Mouse (Mus musculus) erythroblast, embryonic 14.5 days (primary cell): ENCODE measurements around the gene Klhl5. TPM values are rescaled to one million over a fixed set of nuclear protein-coding genes. Genes with fewer than 3 reads are reported as not detected.
"Not testable (repeated sequence)": the region's sequence is repeated elsewhere in the genome, so short reads cannot be mapped to it uniquely, and the experiment has no call there.

ENCODE experiments used
- H3K27me3 ChIP-seq: 2 replicates; pipeline ENCODE4 v1.6.1; 2012; ENCODE audit warnings: inconsistent platforms; ENCODE audit not compliant: control insufficient read depth
- H3K36me3 ChIP-seq: 2 replicates; pipeline ENCODE4 v1.6.1; 2012; ENCODE audit warnings: mild to moderate bottlenecking, inconsistent platforms; ENCODE audit not compliant: control insufficient read depth
- H3K4me1 ChIP-seq: 2 replicates; pipeline ENCODE4 v1.6.1; 2012; ENCODE audit warnings: inconsistent platforms; ENCODE audit not compliant: control insufficient read depth
- H3K4me3 ChIP-seq: replicated peaks from 2 replicates; pipeline ENCODE3; 2012; ENCODE audit warnings: moderate library complexity, mild to moderate bottlenecking, inconsistent platforms
- H3K9me3 ChIP-seq: 2 replicates; pipeline ENCODE4 v1.6.1; 2012; ENCODE audit warnings: low read length, inconsistent platforms, mixed read lengths; ENCODE audit not compliant: control insufficient read depth
- GATA1 ChIP-seq: IDR thresholded peaks from 2 replicates; pipeline ENCODE4 v1.6.1; 2012; ENCODE audit warnings: low read length, inconsistent platforms, mixed read lengths
- TAL1 ChIP-seq: IDR thresholded peaks from 3 replicates; pipeline ENCODE4 v1.6.1; 2012; ENCODE audit warnings: low read length, inconsistent platforms, mixed read lengths
- polyA plus RNA-seq: library from polyadenylated mRNA; stranded (reverse); fragments of >175 nt; gene quantifications from 2 replicates; pipeline ENCODE4 v1.2.3, GENCODE M21; 2012

Gene Klhl5
- polyA plus RNA-seq, 1 experiment = 0.01 TPM

- Histone ChIP-seq H3K4me3 (no peak overlapping the region), H3K4me1 (peaks cover 13% of the 10 kb centered on the region), H3K9me3 (no peaks in the 10 kb centered on the region), H3K36me3 (no peaks in the 10 kb centered on the region), H3K27me3 (peaks cover 2% of the 10 kb centered on the region; the same call in 1 of the 2 replicates)
- TF ChIP-seq GATA1 (no peak), TAL1 (no peak)
Measured at GRCm38 (mm10) chr5:65102641-65103042, 4.7 kb upstream of the Klhl5 start.

GRCm38 (mm10) chr5:65107773-65108432 is 564 bp downstream of the Klhl5 start:
- Histone ChIP-seq H3K9me3 (no peaks in the 10 kb centered on the region), H3K4me3 (peak overlapping the region; percentile 66), H3K36me3 (no peaks in the 10 kb centered on the region), H3K27me3 (peaks cover 10% of the 10 kb centered on the region), H3K4me1 (peaks cover 10% of the 10 kb centered on the region)
- TF ChIP-seq TAL1 = no peak
- TF ChIP-seq GATA1 = no peak

GRCm38 (mm10) chr5:65112225-65112624 is 4.9 kb downstream of the Klhl5 start:
- not testable (repeated sequence) for H3K4me3 ChIP-seq

GRCm38 (mm10) chr5:65113323-65113722 is 6.0 kb downstream of the Klhl5 start:
- Histone ChIP-seq H3K36me3 (no peaks in the 10 kb centered on the region), H3K4me3 (no peak overlapping the region), H3K27me3 (peaks cover under 1% of the 10 kb centered on the region; the same call in 1 of the 2 replicates), H3K4me1 (peaks cover 6% of the 10 kb centered on the region), H3K9me3 (no peaks in the 10 kb centered on the region)
- TF ChIP-seq TAL1 (no peak), GATA1 (no peak)

More at GRCm38 (mm10) chr5:65112225-65112624, 4.9 kb downstream of the Klhl5 start:
- peaks cover 12% of the 10 kb centered on the region for H3K4me1 ChIP-seq
- H3K9me3 ChIP-seq, H3K27me3 ChIP-seq, H3K36me3 ChIP-seq: not testable (repeated sequence)

GRCm38 (mm10) chr5:65116789-65117188 is 9.4 kb downstream of the Klhl5 start:
- Histone ChIP-seq H3K36me3 (no peaks in the 10 kb centered on the region), H3K4me1 (peaks cover 6% of the 10 kb centered on the region), H3K9me3 (no peaks in the 10 kb centered on the region), H3K27me3 (no peaks in the 10 kb centered on the region), H3K4me3 (no peak overlapping the region)
- TF ChIP-seq TAL1 (no peak), GATA1 (no peak)

- H3K4me1 ChIP-seq = no peaks in the 10 kb centered on the region
- TF ChIP-seq GATA1 (no peak), TAL1 (no peak)
- H3K9me3 ChIP-seq = no peaks in the 10 kb centered on the region
- H3K4me3 ChIP-seq = no peak overlapping the region
- no peaks in the 10 kb centered on the region for H3K36me3 ChIP-seq
- no peaks in the 10 kb centered on the region for H3K27me3 ChIP-seq
Measured at GRCm38 (mm10) chr5:65119495-65119894, 12.2 kb downstream of the Klhl5 start.

- Histone ChIP-seq H3K27me3 (no peaks in the 10 kb centered on the region), H3K9me3 (no peaks in the 10 kb centered on the region), H3K4me1 (no peaks in the 10 kb centered on the region), H3K4me3 (no peak overlapping the region), H3K36me3 (no peaks in the 10 kb centered on the region)
- TF ChIP-seq GATA1 (no peak), TAL1 (no peak)
Measured at GRCm38 (mm10) chr5:65119918-65120317, 12.6 kb downstream of the Klhl5 start.

- TF ChIP-seq TAL1 (no peak), GATA1 (no peak)
- H3K4me3 ChIP-seq = no peak overlapping the region
- H3K4me1 ChIP-seq = no peaks in the 10 kb centered on the region
- H3K27me3 ChIP-seq = no peaks in the 10 kb centered on the region
- H3K9me3 ChIP-seq = no peaks in the 10 kb centered on the region
- H3K36me3 ChIP-seq = no peaks in the 10 kb centered on the region
Measured at GRCm38 (mm10) chr5:65122616-65123015, 15.3 kb downstream of the Klhl5 start.

GRCm38 (mm10) chr5:65126137-65126536 is 18.8 kb downstream of the Klhl5 start:
- H3K4me3 ChIP-seq = no peak overlapping the region
- TF ChIP-seq TAL1 (no peak), GATA1 (no peak)
- no peaks in the 10 kb centered on the region for H3K27me3 ChIP-seq
- H3K9me3 ChIP-seq = no peaks in the 10 kb centered on the region
- no peaks in the 10 kb centered on the region for H3K4me1 ChIP-seq
- H3K36me3 ChIP-seq = no peaks in the 10 kb centered on the region

GRCm38 (mm10) chr5:65128481-65128880 is 21.1 kb downstream of the Klhl5 start:
- H3K27me3 ChIP-seq = no peaks in the 10 kb centered on the region; the same call in 1 of the 2 replicates
- no peaks in the 10 kb centered on the region for H3K9me3 ChIP-seq
- H3K4me3 ChIP-seq = no peak overlapping the region
- H3K4me1 ChIP-seq = no peaks in the 10 kb centered on the region
- H3K36me3 ChIP-seq = no peaks in the 10 kb centered on the region
- no peak for TF ChIP-seq GATA1
